Mouse (Mus musculus) naive thymus-derived CD4-positive, alpha-beta T cell, adult 2 months (primary cell): Measurements from ENCODE around the gene Shank2.

Experiments
- DNase-seq: peaks from one replicate; pipeline ENCODE4 v3.0.0-alpha.2; 2011; ENCODE audit warnings: low read depth

Shank2 gene

GRCm38 (mm10) chr7:144338694-144339093 lies 337.0 kb downstream of the Shank2 start:
- no peak for DNase-seq

- no peak for DNase-seq
Observed at GRCm38 (mm10) chr7:144340376-144340775, 338.6 kb downstream of the Shank2 start.

- DNase-seq: no peak
Observed at GRCm38 (mm10) chr7:144366133-144366532, 364.4 kb downstream of the Shank2 start.

GRCm38 (mm10) chr7:144373059-144373458 lies 371.3 kb downstream of the Shank2 start:
- no peak for DNase-seq

- no peak for DNase-seq
Observed at GRCm38 (mm10) chr7:144375483-144375882, 373.8 kb downstream of the Shank2 start.

- DNase-seq: no peak
Observed at GRCm38 (mm10) chr7:144378254-144378653, 376.5 kb downstream of the Shank2 start.

GRCm38 (mm10) chr7:144379243-144379884 lies 377.6 kb downstream of the Shank2 start:
- no peak for DNase-seq

GRCm38 (mm10) chr7:144381588-144381987 lies 379.9 kb downstream of the Shank2 start:
- DNase-seq: no peak

- DNase-seq: no peak
Observed at GRCm38 (mm10) chr7:144387537-144387936, 385.8 kb downstream of the Shank2 start.

GRCm38 (mm10) chr7:144389704-144390103 lies 388.0 kb downstream of the Shank2 start:
- DNase-seq: no peak

GRCm38 (mm10) chr7:144390676-144391075 lies 388.9 kb downstream of the Shank2 start:
- DNase-seq: no peak

GRCm38 (mm10) chr7:144391727-144392126 lies 390.0 kb downstream of the Shank2 start:
- DNase-seq: no peak

- no peak for DNase-seq
Observed at GRCm38 (mm10) chr7:144402492-144402891, 400.8 kb downstream of the Shank2 start.

GRCm38 (mm10) chr7:144407675-144408074 lies 405.9 kb downstream of the Shank2 start:
- DNase-seq: no peak

- DNase-seq: no peak
Observed at GRCm38 (mm10) chr7:144408464-144409000, 406.8 kb downstream of the Shank2 start.

- no peak for DNase-seq
Observed at GRCm38 (mm10) chr7:144409682-144410081, 408.0 kb downstream of the Shank2 start.

- no peak for DNase-seq
Observed at GRCm38 (mm10) chr7:144411967-144412906, 410.5 kb downstream of the Shank2 start.

- no peak for DNase-seq
Observed at GRCm38 (mm10) chr7:144414632-144415031, 412.9 kb downstream of the Shank2 start.

GRCm38 (mm10) chr7:144415795-144416194 lies 414.1 kb downstream of the Shank2 start:
- DNase-seq: no peak

- no peak for DNase-seq
Observed at GRCm38 (mm10) chr7:144417234-144417633, 415.5 kb downstream of the Shank2 start.

- DNase-seq: no peak
Observed at GRCm38 (mm10) chr7:144417644-144418343, 416.1 kb downstream of the Shank2 start.

- DNase-seq: no peak
Observed at GRCm38 (mm10) chr7:144420552-144420951, 418.8 kb downstream of the Shank2 start.
